Mouse (Mus musculus) bone marrow, adult 2 months (tissue): ENCODE measurements around the gene Alk.

Experiments
- CTCF ChIP-seq: fragments of 200-500 bp; IDR thresholded peaks from 2 replicates; pipeline ENCODE4 v1.5.1; 2011; ENCODE audit warnings: low read length, control low read depth; ENCODE audit not compliant: control insufficient read depth, insufficient read depth
- POLR2A ChIP-seq: fragments of 200-500 bp; IDR thresholded peaks from 2 replicates; pipeline ENCODE4 v1.6.1; 2011; ENCODE audit warnings: low read depth, mild to moderate bottlenecking, control low read depth, low read length, borderline replicate concordance; ENCODE audit not compliant: control insufficient read depth

GRCm38 (mm10) chr17:72579321-72579720 is 25.1 kb downstream of the Alk start:
- TF ChIP-seq CTCF, result no peak
- no peak for TF ChIP-seq POLR2A
